Mouse (Mus musculus) common myeloid progenitor, adult 5-6 weeks (primary cell): Measurements from ENCODE around the gene Olfr976. TPM values are rescaled to one million over a fixed set of nuclear protein-coding genes. Genes with fewer than 3 reads are reported as not detected.
"Not testable (repeated sequence)": the region's sequence is repeated elsewhere in the genome, so short reads cannot be mapped to it uniquely, and the experiment has no call there.

Experiments
- ATAC-seq: replicated peaks from 2 replicates; pipeline ENCODE4 v1.8.0; 2016; ENCODE audit warnings: low read depth, mild to moderate bottlenecking, moderate TSS enrichment, inconsistent platforms; ENCODE audit not compliant: poor library complexity, severe bottlenecking
- total RNA-seq: library from RNA; stranded (forward); fragments of 200-1000, 187-1606 nt; gene quantifications from 2 replicates; pipeline ENCODE4 v1.2.3, GENCODE M21; 2017

The Olfr976 gene
- not detected in 2 replicates for total RNA-seq

- not testable (repeated sequence) for ATAC-seq
Observed at GRCm38 (mm10) chr9:39961033-39961432, at the start of gene Olfr976. Gene Olfr976, minus strand, starts transcription at chr9:39961133.

- no peak for ATAC-seq
Observed at GRCm38 (mm10) chr9:40009482-40009881, 48.5 kb upstream of the Olfr976 start, which contains the start of gene Olfr980. Gene Olfr980, minus strand, starts transcription at chr9:40009582.

GRCm38 (mm10) chr9:40003365-40003764 is 42.4 kb upstream of the Olfr976 start, which contains the start of gene Olfr979:
Gene Olfr979, minus strand, starts transcription at chr9:40003465.
- no peak for ATAC-seq

GRCm38 (mm10) chr9:39991813-39992212 is 30.9 kb upstream of the Olfr976 start, which contains the start of gene Olfr978:
Gene Olfr978, plus strand, starts transcription at chr9:39992113.
- no peak for ATAC-seq

GRCm38 (mm10) chr9:39976581-39977145 is 15.7 kb upstream of the Olfr976 start:
- not testable (repeated sequence) for ATAC-seq

GRCm38 (mm10) chr9:39951946-39952345 is 9.0 kb downstream of the Olfr976 start, which contains the start of gene Olfr975:
Gene Olfr975, minus strand, starts transcription at chr9:39952046.
- ATAC-seq = no peak

- no peak for ATAC-seq
Observed at GRCm38 (mm10) chr9:39937201-39937600, 23.7 kb downstream of the Olfr976 start, which contains the start of gene Olfr974. Gene Olfr974, plus strand, starts transcription at chr9:39937501.

GRCm38 (mm10) chr9:39928837-39929236 is 32.1 kb downstream of the Olfr976 start:
- not testable (repeated sequence) for ATAC-seq

GRCm38 (mm10) chr9:39927975-39928836 is 32.7 kb downstream of the Olfr976 start:
- not testable (repeated sequence) for ATAC-seq

- ATAC-seq = peak; percentile 80
Observed at GRCm38 (mm10) chr9:39909939-39910338, 51.0 kb downstream of the Olfr976 start.

- ATAC-seq = no peak
Observed at GRCm38 (mm10) chr9:39907036-39907435, 53.9 kb downstream of the Olfr976 start, which contains the start of gene Olfr229. Gene Olfr229, plus strand, starts transcription at chr9:39907336.

- ATAC-seq = peak; percentile 95
Observed at GRCm38 (mm10) chr9:39905106-39905505, 55.8 kb downstream of the Olfr976 start.

Other genes starting within 250 kb of the Olfr976 start
- not detected in 2 replicates for gene Olfr965, start 249.8 kb downstream of the Olfr976 start, total RNA-seq
- not detected in 2 replicates for gene Olfr150, start 230.2 kb downstream of the Olfr976 start, total RNA-seq
- gene Olfr967, start 214.9 kb downstream of the Olfr976 start, total RNA-seq = not detected in 2 replicates
- not detected in 2 replicates for gene Olfr968, start 177.9 kb downstream of the Olfr976 start, total RNA-seq
- gene Olfr969, start 170.2 kb downstream of the Olfr976 start, total RNA-seq = not detected in 2 replicates
- not detected in 2 replicates for gene Olfr970, start 152.3 kb downstream of the Olfr976 start, total RNA-seq
- gene Olfr971, start 124.3 kb downstream of the Olfr976 start, total RNA-seq = not detected in 2 replicates
- gene Olfr972, start 94.7 kb downstream of the Olfr976 start, total RNA-seq = not detected in 2 replicates
- not detected in 2 replicates for gene Olfr229, start 53.8 kb downstream of the Olfr976 start, total RNA-seq
- gene Olfr974, start 23.6 kb downstream of the Olfr976 start, total RNA-seq = not detected in 2 replicates
- not detected in 2 replicates for gene Olfr975, start 9.1 kb downstream of the Olfr976 start, total RNA-seq
- gene Olfr978, start 31.0 kb upstream of the Olfr976 start, total RNA-seq = not detected in 2 replicates
- gene Olfr979, start 42.3 kb upstream of the Olfr976 start, total RNA-seq = not detected in 2 replicates
- not detected in 2 replicates for gene Olfr980, start 48.4 kb upstream of the Olfr976 start, total RNA-seq
- not detected in 2 replicates for gene Olfr981, start 60.3 kb upstream of the Olfr976 start, total RNA-seq
- not detected in 2 replicates for gene Olfr982, start 112.7 kb upstream of the Olfr976 start, total RNA-seq
- not detected in 2 replicates for gene Olfr983, start 132.5 kb upstream of the Olfr976 start, total RNA-seq
- gene Olfr984, start 153.1 kb upstream of the Olfr976 start, total RNA-seq = not detected in 2 replicates
- not detected in 2 replicates for gene Olfr985, start 169.1 kb upstream of the Olfr976 start, total RNA-seq
- not detected in 2 replicates for gene Tmem225, start 187.0 kb upstream of the Olfr976 start, total RNA-seq
- gene Olfr986, start 219.8 kb upstream of the Olfr976 start, total RNA-seq = not detected in 2 replicates
- gene Zfp202, start 231.2 kb upstream of the Olfr976 start, total RNA-seq = 4.6 and 5.0 TPM in 2 replicates